Mouse (Mus musculus): ENCODE measurements at regions not wholly inside any gene's neighbourhood (a gene's known extent, or its start where the extent isn't known, plus 50 kb on each side); places are given as distances from the start of the nearest gene placed in this dataset.

GRCm38 (mm10) chr3:130887540-130888312, 157.5 kb upstream of the Rpl34 start:
- CTCF ChIA-PET, result interaction anchor here (1.2 kb wide), 1 partner anchor 347 kb away, joined by 3 read pairs; no protein-coding TSS in a partner anchor

DNA sequence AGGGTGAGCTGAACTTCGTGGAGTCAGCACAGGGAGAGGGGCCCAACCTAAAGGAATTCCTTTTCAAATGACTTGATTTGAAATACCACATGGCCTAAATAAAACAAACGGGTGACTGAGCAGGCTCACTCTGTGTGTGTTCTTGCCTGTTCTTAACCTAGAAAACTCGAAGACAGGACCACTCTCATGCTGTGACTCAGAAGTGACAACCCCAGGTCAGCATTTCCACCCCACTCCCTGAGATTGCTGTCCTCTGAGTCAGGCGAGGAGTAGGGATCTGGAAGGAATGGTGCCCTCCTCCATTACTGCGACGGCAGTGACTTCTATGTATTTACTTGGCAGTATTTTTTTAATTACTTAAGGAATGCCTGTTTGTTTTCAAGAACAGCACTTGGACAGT, 155.8 kb upstream of the Rpl34 start:
- CTCF ChIA-PET, result no interaction called here

DNA sequence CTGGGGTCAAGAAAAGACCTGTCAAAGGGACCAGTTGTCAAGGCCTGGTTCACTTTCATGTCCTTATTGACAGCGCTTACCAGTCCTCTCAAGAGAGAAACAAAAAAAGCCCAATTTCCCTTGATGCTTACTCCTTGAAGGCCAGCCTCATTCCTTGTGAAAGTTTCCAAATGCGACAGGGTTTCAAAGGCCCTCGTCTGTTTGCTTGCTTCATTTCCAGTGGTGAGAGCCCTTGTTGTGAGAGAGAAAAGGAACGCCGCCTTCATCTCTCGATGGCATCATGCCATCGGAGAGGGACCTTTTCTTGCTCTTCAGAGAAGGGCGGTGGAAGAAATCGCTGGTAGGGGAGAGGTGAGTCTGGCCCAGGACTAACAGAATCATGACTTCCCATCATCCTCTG, 154.2 kb upstream of the Rpl34 start:
- CTCF ChIA-PET, result no interaction called here

DNA sequence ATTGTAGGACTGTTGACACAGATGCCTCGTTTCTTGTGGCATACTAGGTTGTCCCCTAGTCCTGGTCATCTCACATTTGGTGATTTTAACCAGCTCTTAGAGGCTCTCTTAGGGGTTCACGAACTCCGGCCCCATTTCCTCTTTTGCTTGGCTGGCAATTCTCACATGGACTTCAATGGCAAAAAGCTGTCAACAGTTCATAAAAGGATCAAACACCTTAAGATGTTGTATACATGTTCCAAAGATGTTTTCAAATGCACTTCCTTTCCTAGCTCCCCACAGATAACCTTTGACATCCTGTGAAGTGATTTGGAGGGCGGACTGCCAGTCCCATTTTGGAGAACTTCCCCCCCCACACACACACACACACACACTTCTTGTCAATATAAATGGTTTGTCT, 153.7 kb upstream of the Rpl34 start:
- CTCF ChIA-PET, result no interaction called here

GRCm38 (mm10) chr3:130883319-130883718, 153.1 kb upstream of the Rpl34 start:
- CTCF ChIA-PET, result no interaction called here

DNA sequence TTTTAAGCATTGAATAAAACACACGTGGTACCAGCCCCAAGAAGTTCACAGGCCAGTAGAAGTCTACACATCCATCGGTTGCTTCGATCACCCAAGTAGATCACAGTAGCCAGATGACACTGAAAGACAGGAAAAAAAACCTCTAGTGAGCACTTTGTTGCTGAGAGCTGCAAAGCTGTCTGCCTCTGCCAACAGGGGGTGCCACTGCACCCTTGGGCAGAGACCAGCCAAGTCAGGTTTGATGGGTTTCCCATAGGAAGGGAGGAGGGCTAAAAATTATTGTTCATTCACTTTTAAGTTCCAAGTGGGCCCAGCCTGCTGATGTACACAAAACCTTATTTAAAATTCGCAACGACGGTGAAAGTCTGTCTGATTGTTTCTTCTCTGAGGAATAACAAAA, 150.3 kb upstream of the Rpl34 start:
- CTCF ChIA-PET, result interaction anchor here (0.7 kb wide), 1 partner anchor 234 kb away, joined by 5 read pairs; no protein-coding TSS in a partner anchor

GRCm38 (mm10) chr3:130879463-130879862, 149.3 kb upstream of the Rpl34 start:
- CTCF ChIA-PET, result no interaction called here

DNA sequence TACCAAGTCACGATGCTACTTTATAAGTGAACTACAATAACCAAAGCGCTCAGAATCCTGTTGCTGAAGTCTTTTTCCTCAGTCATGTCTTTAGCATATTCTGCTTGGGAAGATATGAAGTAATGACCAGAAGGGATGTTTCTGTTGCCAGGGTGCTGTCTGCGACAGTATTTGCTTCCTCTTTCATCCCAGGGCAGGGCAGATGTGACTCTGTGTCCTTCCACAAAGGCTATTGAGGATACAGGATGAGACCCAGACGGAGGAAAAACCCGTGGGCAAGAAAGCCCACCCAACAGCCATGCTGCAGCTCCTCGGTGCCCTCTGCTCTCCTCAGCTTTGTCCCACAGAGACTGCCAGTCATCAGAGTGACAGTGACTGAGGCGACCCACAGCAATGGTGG, 148.6 kb upstream of the Rpl34 start:
- CTCF ChIA-PET, result no interaction called here

- CTCF ChIA-PET, result no interaction called here
Observed at GRCm38 (mm10) chr3:130877981-130878380, 147.8 kb upstream of the Rpl34 start.

- CTCF ChIA-PET, result no interaction called here
Observed at GRCm38 (mm10) chr3:130873745-130874144, 143.5 kb upstream of the Rpl34 start.

- CTCF ChIA-PET, result interaction anchor here (0.7 kb wide), 2 partner anchors 77 to 152 kb away, joined by 4 to 6 read pairs; no protein-coding TSS in a partner anchor
Observed at GRCm38 (mm10) chr3:130866952-130867632, 136.9 kb upstream of the Rpl34 start.

GRCm38 (mm10) chr3:130864783-130865182, 134.6 kb upstream of the Rpl34 start:
- CTCF ChIA-PET, result no interaction called here

DNA sequence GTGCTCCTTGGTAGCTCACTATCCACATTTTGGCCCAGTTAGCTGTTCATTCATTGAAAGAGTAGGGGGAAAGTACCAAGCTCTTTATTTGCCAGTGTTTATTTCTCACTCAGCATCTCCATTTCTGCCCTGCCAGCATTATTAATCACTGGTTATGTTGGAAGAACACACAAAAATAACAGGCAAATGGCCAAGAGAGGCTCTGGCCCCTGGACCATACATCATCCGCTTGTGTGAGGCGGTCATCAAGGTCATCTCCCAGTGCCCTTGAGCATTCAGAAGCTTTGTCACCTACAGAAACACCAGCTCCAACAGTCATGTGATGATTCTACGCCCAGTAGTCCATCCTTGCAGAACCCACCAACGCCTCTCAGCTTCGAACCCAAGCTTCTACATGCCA, 133.2 kb upstream of the Rpl34 start:
- CTCF ChIA-PET, result no interaction called here

- CTCF ChIA-PET, result no interaction called here
Observed at GRCm38 (mm10) chr3:130860315-130860714, 130.1 kb upstream of the Rpl34 start.

- CTCF ChIA-PET, result no interaction called here
Observed at GRCm38 (mm10) chr3:130853866-130854265, 123.7 kb upstream of the Rpl34 start.

DNA sequence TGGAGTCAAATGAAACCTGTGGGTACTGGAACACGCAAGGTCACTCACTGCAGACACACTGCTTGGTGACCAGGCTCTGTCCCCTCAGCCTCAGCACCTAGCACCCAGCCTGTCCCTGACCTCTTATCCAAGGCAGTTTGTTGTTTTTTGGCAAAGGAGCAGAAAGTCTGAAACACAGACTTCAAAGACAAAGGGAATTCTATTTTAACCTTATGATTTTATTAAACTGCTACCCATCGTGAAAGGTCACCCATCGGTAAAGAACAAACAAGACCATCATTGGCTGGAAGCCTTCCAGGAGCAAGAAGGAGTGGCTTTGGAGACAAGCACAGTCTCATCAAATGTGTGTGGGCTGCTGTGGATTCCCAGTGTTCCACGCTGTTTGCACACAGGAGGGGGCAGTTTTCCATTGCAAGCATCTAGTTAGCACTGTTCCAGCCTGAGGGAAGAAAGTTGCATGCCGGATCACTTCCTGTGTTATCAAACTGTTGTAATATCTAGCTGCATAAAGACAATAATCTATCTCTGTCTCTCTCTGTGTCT, 120.6 kb upstream of the Rpl34 start:
- CTCF ChIA-PET, result no interaction called here

DNA sequence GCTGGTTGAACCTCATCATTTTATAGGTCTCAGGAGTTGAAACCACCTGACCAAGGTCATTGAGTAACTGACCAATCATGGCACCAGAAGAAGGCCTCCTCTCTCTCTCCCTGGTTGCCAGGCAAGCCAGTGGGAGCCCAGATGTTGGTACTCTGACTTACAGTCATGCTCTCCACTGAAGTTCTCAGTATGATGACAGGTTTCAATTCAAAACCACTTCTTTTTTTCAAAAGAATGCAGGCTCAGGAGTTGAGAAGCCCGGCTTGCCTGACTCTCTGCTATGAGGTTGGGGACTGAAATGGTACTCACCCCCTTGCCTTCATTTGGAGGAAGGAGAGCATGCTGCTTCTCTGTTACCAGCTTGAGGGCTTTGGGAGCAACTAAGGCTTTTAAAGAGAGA, 111.6 kb upstream of the Rpl34 start:
- CTCF ChIA-PET, result no interaction called here

DNA sequence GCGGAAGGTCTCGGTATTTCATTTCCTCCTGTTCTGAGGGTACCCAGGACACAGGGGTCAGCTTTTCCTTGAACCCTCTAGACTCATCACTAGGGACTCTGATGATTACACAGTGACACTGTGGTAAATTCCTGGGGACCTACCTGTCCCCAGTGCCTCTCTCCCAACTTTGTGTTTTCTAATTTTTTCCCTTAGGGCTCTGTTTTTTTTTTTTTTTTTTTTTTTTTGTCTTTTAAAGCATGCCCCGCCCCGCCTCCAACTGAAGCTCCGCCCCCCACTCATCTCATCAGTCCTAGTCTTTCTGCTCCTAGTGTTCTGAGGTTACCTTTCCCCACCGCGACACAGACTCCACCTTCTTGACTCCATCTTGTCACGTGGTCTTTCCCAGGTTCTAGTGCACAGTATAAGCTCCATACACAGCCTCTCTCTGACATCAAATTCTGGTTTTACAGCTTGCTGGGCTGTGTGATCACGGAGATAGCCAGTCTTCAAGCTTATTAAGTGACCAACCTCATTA, 109.8 kb upstream of the Rpl34 start:
- CTCF ChIA-PET, result interaction anchor here (0.5 kb wide), 1 partner anchor 75 kb away, joined by 9 read pairs; no protein-coding TSS in a partner anchor

GRCm38 (mm10) chr3:130838626-130839422, 108.6 kb upstream of the Rpl34 start:
- CTCF ChIA-PET, result interaction anchor here (0.9 kb wide), 1 partner anchor 10 kb away, joined by 6 read pairs; no protein-coding TSS in a partner anchor

GRCm38 (mm10) chr3:130833722-130834121, 103.5 kb upstream of the Rpl34 start:
- CTCF ChIA-PET, result no interaction called here

- CTCF ChIA-PET, result interaction anchor here (0.7 kb wide), 1 partner anchor 117 kb away, joined by 3 read pairs; no protein-coding TSS in a partner anchor
Observed at GRCm38 (mm10) chr3:130833082-130833481, 102.9 kb upstream of the Rpl34 start.

DNA sequence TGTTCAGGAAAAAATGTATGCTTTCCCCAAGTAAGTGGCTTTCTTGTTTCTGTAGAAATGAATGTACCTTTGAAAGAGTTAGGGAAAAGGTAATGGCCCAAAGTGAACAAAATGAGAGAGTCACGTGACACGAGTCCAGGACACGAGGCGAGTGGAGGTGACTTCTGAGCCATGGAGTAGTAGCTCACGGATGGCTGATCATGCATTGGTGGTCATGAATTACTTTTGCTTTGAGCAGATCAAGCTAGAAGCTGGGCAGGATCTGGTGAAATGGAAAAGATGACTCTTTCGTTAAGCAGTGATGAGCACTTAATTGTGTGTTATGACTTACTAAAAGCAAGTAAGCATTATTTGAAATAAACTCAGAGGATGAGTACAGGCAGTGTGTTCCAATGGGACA, 101.6 kb upstream of the Rpl34 start:
- CTCF ChIA-PET, result interaction anchor here (0.5 to 1.2 kb wide), 2 partner anchors 11 to 309 kb away, joined by 3 read pairs; no protein-coding TSS in a partner anchor
